Mouse (Mus musculus) layer of hippocampus, adult 11-12 months (tissue): ENCODE measurements at regions not wholly inside any gene's neighbourhood (a gene's known extent, or its start where the extent isn't known, plus 50 kb on each side); places are given as distances from the start of the nearest gene placed in this dataset.
A peak's percentile ranks its signal among the peaks of the same experiment; 100 is the strongest.
"Not testable (repeated sequence)": the region's sequence is repeated elsewhere in the genome, so short reads cannot be mapped to it uniquely, and the experiment has no call there.

Experiments
- DNase-seq: peaks from one replicate; pipeline ENCODE4 v3.0.0; 2022; ENCODE audit warnings: low spot score

- DNase-seq = peak; percentile 35
These were observed 111.3 kb downstream of the Syt10 start for GRCm38 (mm10) chr15:89730320-89730719.

GRCm38 (mm10) chr15:89724356-89724755 lies 117.3 kb downstream of the Syt10 start:
- no peak for DNase-seq

- DNase-seq = no peak
These were observed 105.5 kb upstream of the Rabl2 start for GRCm38 (mm10) chr15:89697221-89697620.

- DNase-seq = peak; percentile 34
These were observed 84.6 kb upstream of the Rabl2 start for GRCm38 (mm10) chr15:89676366-89676765.

GRCm38 (mm10) chr15:89656558-89656957 lies 64.8 kb upstream of the Rabl2 start:
- not testable (repeated sequence) for DNase-seq
